Mouse (Mus musculus): Measurements from ENCODE around the gene Fastkd5.
"Not testable (repeated sequence)": the region's sequence is repeated elsewhere in the genome, so short reads cannot be mapped to it uniquely, and the experiment has no call there.

Fastkd5 gene

DNA sequence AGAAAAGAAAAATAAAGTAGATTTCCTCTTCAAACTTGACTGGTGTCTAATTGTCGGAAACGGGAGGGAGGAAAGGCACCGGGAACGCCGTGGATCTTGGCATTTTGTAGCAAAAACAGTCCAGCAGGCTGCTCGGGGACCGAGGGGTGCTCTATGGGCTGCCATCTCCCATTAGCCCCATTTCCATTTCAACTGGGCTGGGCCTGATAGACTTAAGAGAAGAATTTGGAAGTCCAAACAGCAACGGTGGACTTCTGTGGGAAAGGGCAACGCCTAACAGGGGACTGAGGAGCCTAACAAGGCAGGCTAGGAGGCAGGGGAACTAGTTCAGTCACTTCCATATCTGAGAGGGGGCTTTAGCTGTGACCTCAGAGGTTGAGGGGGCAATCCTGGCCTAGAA is 52.8 kb downstream of the Fastkd5 start:
- no peak for DNase-seq (ENCODE audit: low read depth)

DNA sequence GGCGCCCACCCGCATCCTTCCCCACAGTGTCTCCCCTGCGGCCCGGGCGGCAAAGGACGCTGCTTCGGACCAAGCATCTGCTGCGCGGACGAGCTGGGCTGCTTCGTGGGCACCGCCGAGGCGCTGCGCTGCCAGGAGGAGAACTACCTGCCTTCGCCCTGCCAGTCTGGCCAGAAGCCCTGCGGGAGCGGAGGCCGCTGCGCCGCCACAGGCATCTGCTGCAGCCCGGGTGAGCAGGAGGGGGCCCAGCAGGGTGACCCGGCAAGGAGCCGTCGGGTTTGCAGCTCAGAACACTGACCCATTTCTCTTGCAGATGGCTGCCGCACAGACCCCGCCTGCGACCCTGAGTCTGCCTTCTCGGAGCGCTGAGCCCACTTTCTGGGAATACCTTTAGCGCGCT is 53.3 kb downstream of the Fastkd5 start:
- not testable (repeated sequence) for DNase-seq (ENCODE audit: low read depth)

DNA sequence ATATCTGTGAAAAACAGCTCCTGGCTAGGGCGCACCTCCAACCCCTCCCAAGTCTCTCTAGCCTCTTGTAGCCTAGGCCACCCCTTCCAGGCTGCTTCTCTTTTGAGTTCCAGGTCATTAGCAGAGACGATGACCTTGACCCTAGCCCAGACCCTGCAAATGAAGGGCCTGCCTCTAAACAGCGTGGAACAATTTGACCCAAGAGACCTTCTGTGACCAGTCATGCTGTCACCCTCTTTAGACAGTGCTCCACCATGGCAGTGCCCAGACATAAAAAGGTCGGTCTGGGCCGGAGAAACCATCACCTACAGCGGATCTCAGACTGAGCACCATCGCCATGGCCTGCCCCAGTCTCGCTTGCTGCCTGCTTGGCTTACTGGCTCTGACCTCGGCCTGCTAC is 54.0 kb downstream of the Fastkd5 start, which contains the start of gene Oxt:
Gene Oxt, plus strand, starts transcription at position 301 of the 400 bp plus-strand sequence.
- no peak for DNase-seq (ENCODE audit: low read depth)

DNA sequence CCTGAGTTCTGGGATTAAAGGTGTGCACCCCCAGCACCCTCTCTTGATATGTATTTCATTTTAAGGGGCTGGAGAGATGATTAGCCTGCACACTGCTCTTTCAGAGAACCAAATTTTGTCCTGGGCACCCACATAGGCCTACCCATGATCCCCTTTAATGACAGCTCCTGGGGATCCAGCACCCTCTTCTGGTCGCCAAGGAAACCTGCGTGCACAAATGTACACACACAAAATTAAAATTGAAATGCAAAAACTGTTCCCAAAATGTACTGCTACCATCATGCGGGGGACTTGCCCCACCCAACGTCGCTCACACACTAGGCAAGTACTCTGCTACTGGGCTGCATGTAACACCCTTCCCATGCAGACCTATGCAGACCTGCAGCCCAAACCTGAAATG is 54.9 kb downstream of the Fastkd5 start:
- DNase-seq (ENCODE audit: low read depth), result peak; percentile 51

DNA sequence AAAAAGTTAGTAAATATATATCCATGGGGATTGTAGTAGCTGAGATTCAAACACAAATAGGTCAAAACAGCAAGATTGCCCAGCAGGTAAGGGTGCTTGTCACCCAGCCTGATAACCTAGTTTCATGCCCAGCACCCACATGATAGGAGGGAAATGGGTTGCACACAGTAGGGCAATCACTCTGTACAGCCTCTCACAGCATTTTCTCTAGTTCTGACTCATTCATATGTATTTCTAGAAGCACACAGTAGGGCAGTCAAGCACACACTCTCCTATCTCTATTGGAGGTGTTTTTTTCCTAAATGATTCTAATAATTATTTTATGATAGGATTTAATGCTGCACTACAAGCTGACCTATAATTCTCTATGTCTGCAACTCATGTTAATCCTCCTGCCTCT is 59.9 kb downstream of the Fastkd5 start:
- DNase-seq (ENCODE audit: low read depth), result no peak

DNA sequence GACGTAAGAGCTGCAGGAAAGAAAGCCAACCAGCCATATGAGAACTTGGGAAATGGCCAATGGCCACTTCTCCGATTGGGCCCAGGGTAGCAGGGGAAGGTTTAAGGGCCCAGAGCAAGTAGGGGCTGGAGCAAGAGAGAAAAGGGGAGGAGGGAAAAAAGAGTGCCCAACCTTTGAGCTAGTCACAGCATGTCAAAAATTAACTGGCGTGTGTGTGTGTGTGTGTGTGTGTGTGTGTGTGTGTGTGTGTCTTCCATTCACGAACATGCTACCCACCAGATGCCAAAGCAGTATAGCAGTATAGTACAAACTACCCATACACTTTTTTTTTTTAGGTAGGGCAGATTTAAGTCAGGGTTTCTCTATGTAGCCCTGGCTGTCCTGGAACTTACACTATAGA is 60.9 kb downstream of the Fastkd5 start:
- no peak for DNase-seq (ENCODE audit: low read depth)

DNA sequence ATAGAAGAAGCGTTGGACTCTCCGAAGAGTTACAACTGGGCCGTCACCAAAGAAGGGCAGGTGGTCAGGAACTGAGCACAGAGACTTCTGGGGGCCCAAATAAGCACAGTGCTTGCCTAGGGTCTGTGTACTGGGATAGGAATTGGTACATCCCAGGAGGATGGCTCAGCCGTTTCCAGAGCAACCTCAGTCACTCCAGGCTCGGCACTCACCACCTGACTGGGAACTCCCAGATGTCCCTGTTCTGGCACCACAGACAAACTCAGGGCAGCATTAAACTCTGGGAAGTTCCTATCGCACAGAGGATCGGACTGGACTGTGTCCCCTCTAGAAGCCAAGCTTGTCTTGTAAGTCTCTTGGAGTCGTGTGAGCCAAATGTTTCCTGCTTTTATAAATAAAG is 64.8 kb downstream of the Fastkd5 start:
- no peak for DNase-seq (ENCODE audit: low read depth)

DNA sequence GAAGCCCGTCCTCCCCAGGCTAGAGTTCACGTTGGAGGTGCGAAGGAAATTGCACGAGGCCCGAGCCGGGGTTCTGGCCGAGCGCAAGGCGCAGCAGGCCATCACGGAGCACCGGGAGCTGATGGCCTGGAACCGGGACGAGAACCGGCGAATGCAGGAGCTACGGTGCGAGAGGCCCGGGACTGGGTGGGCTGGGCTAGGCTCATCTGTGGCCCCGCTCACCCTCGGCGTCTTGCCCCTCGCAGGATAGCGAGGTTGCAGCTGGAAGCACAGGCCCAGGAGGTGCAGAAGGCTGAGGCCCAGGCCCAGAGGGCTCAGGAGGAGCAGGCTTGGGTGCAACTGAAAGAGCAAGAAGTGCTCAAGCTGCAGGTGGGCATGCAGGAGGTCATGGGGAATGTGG is 65.8 kb downstream of the Fastkd5 start:
- peak; percentile 17 for DNase-seq (ENCODE audit: low read depth)

All from 416B (cell line).